Mouse (Mus musculus): Measurements from ENCODE around the gene Myzap.

DNA sequence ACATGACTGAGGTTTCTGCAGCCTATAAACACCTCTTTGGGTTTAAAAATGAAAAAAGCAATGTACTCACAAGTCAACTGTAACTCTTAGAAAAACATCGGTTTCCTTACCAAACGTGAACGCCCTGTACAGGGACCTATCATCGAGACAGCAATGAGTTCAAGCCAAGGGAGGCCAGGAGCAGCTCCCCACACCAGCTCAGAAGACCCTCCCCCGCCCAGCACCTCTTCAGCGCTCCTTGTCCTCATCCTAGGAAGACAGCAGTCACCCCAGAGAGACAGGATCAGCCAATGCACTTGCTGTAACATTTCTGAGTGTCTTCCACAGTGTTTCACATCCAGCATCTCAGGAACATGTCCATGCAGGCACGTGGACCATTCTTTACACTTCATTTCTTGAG, 113.6 kb downstream of the Myzap start:
- TF ChIP-seq CEBPB (IDR thresholded peaks at IDR 0.05; ENCODE audit: insufficient read depth, poor library complexity, severe bottlenecking), result no peak
- no peak for TF ChIP-seq POLR2A (IDR thresholded peaks at IDR 0.05; ENCODE audit: insufficient read length, low read depth)

Data from myocyte (in vitro differentiated cells).